Mouse (Mus musculus) ES-E14 (cell line): ENCODE data around the gene Cd5.

Experiments
- CHD2 ChIP-seq: IDR thresholded peaks from 2 replicates; pipeline ENCODE4 v1.6.1; 2014; ENCODE audit warnings: mild to moderate bottlenecking, low read depth, low read length, inconsistent platforms
- HCFC1 ChIP-seq: IDR thresholded peaks from 2 replicates; pipeline ENCODE4 v1.6.1; 2012; ENCODE audit warnings: low read length, inconsistent platforms, borderline replicate concordance; ENCODE audit not compliant: insufficient read depth
- MAFK ChIP-seq: IDR thresholded peaks from 2 replicates; pipeline ENCODE4 v1.6.1; 2014; ENCODE audit warnings: mild to moderate bottlenecking, low read depth, low read length, inconsistent platforms; ENCODE audit not compliant: insufficient read depth
- ZC3H11A ChIP-seq: IDR thresholded peaks from 2 replicates; pipeline ENCODE4 v1.6.1; 2012; ENCODE audit warnings: low read depth, mild to moderate bottlenecking, inconsistent platforms, low read length, borderline replicate concordance

DNA sequence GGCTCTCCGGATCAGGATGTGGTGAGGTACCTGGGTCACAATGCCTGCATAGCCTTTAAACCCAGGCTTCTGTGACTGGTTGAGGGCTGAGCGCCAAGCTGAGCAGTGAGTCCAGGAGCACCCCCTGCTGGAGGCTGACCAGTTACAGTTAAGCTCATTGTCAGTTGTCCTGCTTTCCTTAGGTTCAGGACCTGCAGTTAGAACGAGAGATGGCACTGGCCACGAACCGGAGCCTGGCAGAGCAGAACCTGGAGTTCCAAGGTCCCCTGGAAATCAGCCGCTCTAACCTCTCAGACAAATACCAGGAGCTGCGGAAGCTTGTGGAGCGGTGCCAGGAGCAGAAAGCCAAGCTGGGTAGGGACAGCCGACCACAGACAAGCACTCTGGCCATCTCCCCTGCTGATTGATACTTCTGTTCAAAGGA, 28.7 kb downstream of the Cd5 start:
- TF ChIP-seq CHD2 (no peak), MAFK (no peak), HCFC1 (no peak), ZC3H11A (no peak)
